Mouse (Mus musculus): ENCODE measurements at regions not wholly inside any gene's neighbourhood (a gene's known extent, or its start where the extent isn't known, plus 50 kb on each side); places are given as distances from the start of the nearest gene placed in this dataset.

- TF ChIP-seq CTCF (IDR thresholded peaks at IDR 0.05; ENCODE audit: low read depth, low read length), result no peak
- TF ChIP-seq POLR2A (IDR thresholded peaks at IDR 0.05; ENCODE audit: borderline replicate concordance, low read depth, low read length), result no peak
Observed at GRCm38 (mm10) chr8:33010106-33010505, 418.4 kb upstream of the 5930422O12Rik start.

All from bone marrow macrophage, adult 2 months (primary cell).